Mouse (Mus musculus): ENCODE results near the gene B4galt2. TPM values are rescaled to one million over a fixed set of nuclear protein-coding genes. Genes with fewer than 3 reads are reported as not detected.
A peak's percentile ranks its signal among the peaks of the same experiment; 100 is the strongest.

B4galt2 gene
- polyA plus RNA-seq, 1 experiment: 4.9 TPM

DNA sequence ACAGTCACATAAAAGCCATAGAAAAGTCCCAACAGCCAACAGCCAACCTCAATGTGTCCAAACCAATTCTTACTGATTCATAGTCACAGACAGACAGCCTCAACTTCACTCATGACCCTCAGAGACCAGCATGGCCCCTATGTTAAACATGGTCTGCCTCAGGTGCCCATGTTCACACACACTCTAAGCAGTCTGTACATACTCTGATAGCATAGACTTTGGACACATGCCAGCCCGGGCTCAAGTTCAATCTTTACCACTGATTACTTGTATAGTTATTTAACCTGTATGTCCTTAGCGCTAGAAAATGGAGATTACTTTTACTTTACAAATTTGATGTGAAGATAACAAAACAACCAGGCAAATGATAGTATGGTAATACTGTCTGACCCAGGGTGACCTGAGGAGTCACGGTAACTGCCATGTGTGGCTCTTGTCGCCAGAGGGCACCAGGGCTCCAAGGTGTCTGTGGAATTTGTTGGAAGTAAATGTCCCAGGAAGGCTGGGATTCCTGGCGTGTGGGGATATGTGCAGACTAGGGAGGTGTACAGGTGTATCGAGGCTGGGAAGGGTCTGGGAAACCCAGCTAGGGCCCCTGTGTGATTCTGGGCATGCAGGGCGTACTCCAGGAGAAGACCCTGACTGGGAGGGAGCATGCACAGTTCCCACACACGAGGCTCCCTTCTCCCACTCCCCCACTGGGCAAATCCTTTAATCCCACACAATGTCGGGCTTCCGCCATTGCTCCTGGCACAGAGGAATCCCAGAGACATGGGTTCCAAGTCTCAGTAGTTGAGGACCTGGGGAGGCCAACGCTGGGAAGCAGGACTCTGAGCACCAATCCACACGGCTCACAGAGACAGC, 53.8 kb downstream of the B4galt2 start:
- TF ChIP-seq POLR2A (IDR thresholded peaks at IDR 0.05; ENCODE audit: low read depth, low read length): no peak
- TF ChIP-seq CTCF (conservative IDR thresholded peaks at IDR 0.05; ENCODE audit: insufficient read depth, insufficient read length, low read depth, low read length): peak; percentile 99; the same call in 1 of the 2 replicates
- Histone ChIP-seq H3K36me3 (ENCODE audit: control insufficient read depth, insufficient read depth, low read length) (no peaks in the 10 kb centered on the region), H3K27me3 (replicated peaks; ENCODE audit: control insufficient read depth, insufficient read depth, low read length) (no peaks in the 10 kb centered on the region), H3K4me1 (ENCODE audit: control insufficient read depth, insufficient read depth, low read length) (0 out of 2 replicates have a peak, but pooled peaks cover 2% of the 10 kb centered on the region), H3K4me3 (ENCODE audit: insufficient read depth, low read depth, low read length) (no peak overlapping the region), H3K27ac (ENCODE audit: insufficient read depth, low read depth, low read length) (no peak overlapping the region)
- peak; percentile 86 for DNase-seq
- 9% methylated on average over 12 of the region's 12 CpGs for WGBS

DNA sequence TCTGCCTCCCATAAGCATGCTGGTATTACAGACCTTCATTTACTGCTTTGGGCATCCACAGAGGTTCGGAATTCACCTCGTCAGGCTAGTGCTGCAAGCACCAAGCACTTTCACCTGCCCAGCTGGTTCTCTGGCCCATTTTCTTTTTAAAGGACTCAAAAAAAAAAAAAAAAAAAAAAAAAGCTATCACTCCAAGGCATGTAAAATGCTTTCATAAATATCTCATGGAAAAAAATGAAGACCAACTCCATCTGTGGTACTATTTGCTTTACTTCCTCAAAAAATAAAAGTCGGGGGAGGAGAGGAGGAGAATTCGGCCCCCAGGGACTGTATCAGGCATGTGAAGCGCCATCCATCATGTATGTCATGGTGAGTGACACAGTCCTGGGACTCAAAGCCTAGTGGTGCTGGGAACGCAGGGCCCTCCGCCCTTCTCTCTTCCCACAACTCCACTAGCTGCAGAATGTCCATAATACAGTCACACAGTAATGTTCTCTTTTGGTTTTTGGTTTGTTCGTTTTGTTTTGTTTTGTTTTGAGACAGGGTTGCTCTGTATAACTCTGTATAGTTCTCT, 54.6 kb downstream of the B4galt2 start:
- no peak overlapping the region for H3K27ac ChIP-seq (ENCODE audit: insufficient read depth, low read depth, low read length)
- 73% methylated on average over 8 of the region's 8 CpGs for WGBS
- 0 out of 2 replicates have a peak, but pooled peaks cover 2% of the 10 kb centered on the region for H3K4me1 ChIP-seq (ENCODE audit: control insufficient read depth, insufficient read depth, low read length)
- H3K27me3 ChIP-seq (replicated peaks; ENCODE audit: control insufficient read depth, insufficient read depth, low read length): no peaks in the 10 kb centered on the region
- DNase-seq: no peak
- no peak for TF ChIP-seq CTCF (conservative IDR thresholded peaks at IDR 0.05; ENCODE audit: insufficient read depth, insufficient read length, low read depth, low read length)
- TF ChIP-seq POLR2A (IDR thresholded peaks at IDR 0.05; ENCODE audit: low read depth, low read length): no peak
- no peaks in the 10 kb centered on the region for H3K36me3 ChIP-seq (ENCODE audit: control insufficient read depth, insufficient read depth, low read length)
- H3K4me3 ChIP-seq (ENCODE audit: insufficient read depth, low read depth, low read length): no peak overlapping the region

Other genes starting within 250 kb of the B4galt2 start
- gene Dmap1, start 201.2 kb downstream of the B4galt2 start, polyA plus RNA-seq (2012; rRNA removed): 14.8 and 17.0 TPM in 2 replicates
- not detected in 2 replicates for gene Gm12845, start 159.1 kb downstream of the B4galt2 start, polyA plus RNA-seq (2012; rRNA removed)
- gene Klf17, start 117.8 kb downstream of the B4galt2 start, polyA plus RNA-seq (2012; rRNA removed): not detected in 2 replicates
- 19.2 and 25.7 TPM in 2 replicates for gene Slc6a9, start 49.0 kb downstream of the B4galt2 start, polyA plus RNA-seq (2012; rRNA removed)
- 2.9 and 3.3 TPM in 2 replicates for gene Ccdc24, start 10.9 kb downstream of the B4galt2 start, polyA plus RNA-seq (2012; rRNA removed)
- gene Atp6v0b, start 3.8 kb upstream of the B4galt2 start, polyA plus RNA-seq (2012; rRNA removed): 768 and 777 TPM in 2 replicates
- gene Dph2, start 8.5 kb upstream of the B4galt2 start, polyA plus RNA-seq (2012; rRNA removed): 9.4 and 10.1 TPM in 2 replicates
- gene Ipo13, start 31.5 kb upstream of the B4galt2 start, polyA plus RNA-seq (2012; rRNA removed): 55.5 and 61.0 TPM in 2 replicates
- gene Artn, start 46.3 kb upstream of the B4galt2 start, polyA plus RNA-seq (2012; rRNA removed): 1.2 and 1.8 TPM in 2 replicates